Mouse (Mus musculus) bone marrow, adult 2 months (tissue): ENCODE results near the gene Twf1.
A peak's percentile ranks its signal among the peaks of the same experiment; 100 is the strongest.

Source experiments
- CTCF ChIP-seq: fragments of 200-500 bp; IDR thresholded peaks from 2 replicates; pipeline ENCODE4 v1.5.1; 2011; ENCODE audit warnings: low read length, control low read depth; ENCODE audit not compliant: control insufficient read depth, insufficient read depth
- POLR2A ChIP-seq: fragments of 200-500 bp; IDR thresholded peaks from 2 replicates; pipeline ENCODE4 v1.6.1; 2011; ENCODE audit warnings: low read depth, mild to moderate bottlenecking, control low read depth, low read length, borderline replicate concordance; ENCODE audit not compliant: control insufficient read depth

GRCm38 (mm10) chr15:94589219-94590075 is at the start of gene Twf1:
- TF ChIP-seq POLR2A (peak; percentile 79; the same call in 1 of the 2 replicates), CTCF (no peak)
